Mouse (Mus musculus) urinary bladder, postnatal 4 days (tissue): ENCODE measurements around the gene Rrnad1.
"Not testable (repeated sequence)": the region's sequence is repeated elsewhere in the genome, so short reads cannot be mapped to it uniquely, and the experiment has no call there.

ENCODE experiments used
- DNase-seq, 2 experiments: peaks; one replicate each; pipeline ENCODE4 v3.0.0; 2021 to 2022; ENCODE audit warnings: low spot score in 2 of 2

The Rrnad1 gene

DNA sequence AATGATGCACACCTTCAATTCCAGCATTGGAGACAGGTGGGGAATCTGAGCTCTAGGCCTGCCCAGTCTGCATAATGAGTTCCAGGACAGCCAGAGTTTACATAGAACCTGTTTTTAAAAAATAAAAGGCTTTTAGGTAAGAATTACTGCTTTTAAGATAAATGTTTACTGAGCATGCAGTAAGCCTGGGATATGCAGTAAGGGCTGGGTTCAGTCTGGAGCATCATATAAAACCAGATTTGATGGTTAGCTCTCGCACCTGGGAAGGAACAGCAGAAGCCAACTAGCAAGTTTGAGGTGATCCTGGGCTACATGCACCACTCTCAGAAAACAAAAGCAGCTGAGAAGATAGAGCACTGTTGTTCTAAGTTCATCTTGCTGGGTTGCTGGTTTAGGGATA lies 12.0 kb downstream of the Rrnad1 start:
- no peak for DNase-seq

DNA sequence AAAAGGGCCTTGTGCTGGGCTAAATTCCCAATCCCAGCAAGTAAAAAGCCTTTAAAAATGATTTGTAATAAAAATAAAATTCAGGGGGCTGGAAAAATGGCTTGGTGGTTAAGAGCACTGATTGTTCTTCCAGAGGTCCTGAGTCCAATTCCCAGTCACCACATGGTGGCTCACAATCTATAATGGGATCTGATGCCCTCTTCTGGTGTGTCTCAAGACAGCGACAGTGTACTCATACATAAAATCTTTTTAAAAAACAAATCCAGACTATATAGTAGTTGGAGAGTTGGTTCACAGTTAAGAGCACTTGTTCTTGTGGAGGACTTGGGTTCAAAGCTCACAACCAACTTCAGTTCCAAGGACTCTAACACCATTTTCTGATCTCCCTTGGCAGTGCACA lies 13.5 kb downstream of the Rrnad1 start:
- no peak for DNase-seq

DNA sequence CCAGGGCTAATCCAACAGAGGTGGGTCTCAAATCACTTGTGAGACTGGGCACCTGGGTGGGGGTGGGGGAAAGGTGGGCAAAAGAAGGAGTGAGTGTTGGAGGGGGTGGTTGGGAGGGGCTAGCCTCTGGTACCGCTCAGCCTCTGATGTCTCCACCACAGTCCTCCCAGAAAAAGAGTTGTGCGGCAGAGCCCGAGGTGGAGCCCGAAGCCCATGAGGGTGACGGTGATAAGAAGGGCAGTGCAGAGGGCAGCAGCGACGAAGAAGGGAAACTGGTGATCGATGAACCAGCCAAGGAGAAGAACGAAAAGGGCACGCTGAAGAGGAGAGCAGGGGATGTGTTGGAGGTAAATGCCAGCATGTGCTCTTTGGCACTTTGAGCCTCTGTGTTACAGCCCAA lies 16.6 kb downstream of the Rrnad1 start:
- no peak for DNase-seq

DNA sequence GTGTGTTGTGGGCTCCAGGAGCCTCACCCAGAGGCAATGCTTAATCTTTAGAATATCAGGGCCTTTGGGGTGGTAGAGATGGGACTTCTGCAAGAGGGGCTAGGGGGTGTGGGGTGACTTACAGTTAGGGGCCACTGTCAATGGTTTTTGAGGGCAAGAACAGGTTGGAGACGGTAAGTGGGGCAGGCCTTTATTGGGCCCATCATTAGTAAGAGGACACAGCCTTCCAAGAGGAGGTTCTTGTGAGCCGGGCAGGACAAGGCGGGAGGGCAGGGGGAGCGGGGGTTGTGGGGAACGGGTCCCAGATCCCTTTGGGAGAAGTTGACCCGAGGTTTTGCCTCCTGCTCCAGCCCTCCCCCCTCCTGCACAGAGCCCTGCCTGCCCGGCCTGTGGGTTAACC lies 17.0 kb downstream of the Rrnad1 start:
- no peak for DNase-seq

DNA sequence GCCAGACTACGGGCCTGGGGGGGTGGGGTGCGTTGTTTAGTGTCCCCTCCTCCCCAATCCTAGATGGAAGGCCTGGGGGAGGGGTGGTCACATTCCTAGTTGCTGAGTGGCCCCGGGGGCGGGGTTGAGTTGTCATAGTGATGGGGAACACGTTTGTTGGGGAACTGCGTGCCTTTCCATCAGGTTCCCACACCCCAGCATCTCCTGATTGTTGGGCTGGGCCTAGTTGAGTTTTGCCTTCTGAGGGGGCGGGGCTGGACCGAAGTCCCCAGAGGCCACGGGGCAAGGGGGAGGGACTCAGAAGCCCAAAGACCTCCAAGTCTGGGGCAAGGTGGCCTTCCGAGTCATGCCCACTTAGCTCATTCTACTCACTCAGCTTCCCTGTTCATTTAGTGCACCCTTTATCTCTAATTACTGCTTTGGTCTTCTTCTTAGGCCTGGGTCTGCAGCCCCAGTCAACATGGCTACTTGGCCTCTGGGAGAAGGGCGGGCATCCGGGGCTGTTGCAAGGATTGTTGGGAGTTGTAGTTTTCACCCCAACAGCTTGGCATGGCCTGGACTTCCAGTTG lies 19.9 kb downstream of the Rrnad1 start:
- peak; percentile 91 to 94 for DNase-seq

DNA sequence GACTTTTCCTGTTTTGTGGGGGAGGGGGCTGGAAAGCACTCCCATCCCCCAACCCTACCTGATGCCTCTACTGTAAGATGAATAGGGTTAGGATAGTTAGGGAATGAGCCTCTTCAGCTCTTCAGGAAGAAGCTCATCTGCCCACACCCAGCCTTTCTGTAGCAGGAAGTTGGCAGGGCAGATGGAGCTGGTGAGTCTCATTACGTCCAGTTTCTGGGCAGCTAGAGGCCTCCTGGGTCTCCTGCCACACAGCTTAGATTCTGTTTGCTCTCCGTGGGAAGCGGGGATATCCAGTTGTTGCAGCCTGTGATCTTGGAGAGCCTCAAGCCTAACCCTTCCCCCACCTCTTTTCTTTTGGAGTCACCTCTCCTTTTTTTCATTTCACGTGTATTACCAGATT lies 20.6 kb downstream of the Rrnad1 start:
- no peak for DNase-seq

DNA sequence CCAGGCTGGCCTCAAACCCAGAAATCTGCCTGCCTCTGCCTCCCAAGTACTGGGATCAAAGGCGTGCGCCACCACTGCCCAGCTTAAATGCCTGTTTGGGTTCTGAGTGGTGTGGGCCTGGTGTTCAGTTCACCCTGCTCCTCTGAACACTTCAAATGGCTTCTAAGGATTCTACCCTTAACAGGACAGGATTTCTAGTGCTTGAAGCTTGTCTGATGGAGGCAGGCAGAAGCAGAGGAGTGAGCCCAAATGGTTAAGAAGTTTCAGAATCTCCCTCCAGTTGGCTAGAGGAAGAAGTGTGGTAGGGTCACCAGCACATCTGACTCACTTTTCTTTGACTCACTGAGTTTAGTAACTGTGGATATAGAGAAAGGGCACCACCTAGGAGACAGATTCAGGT lies 21.1 kb downstream of the Rrnad1 start:
- no peak for DNase-seq

DNA sequence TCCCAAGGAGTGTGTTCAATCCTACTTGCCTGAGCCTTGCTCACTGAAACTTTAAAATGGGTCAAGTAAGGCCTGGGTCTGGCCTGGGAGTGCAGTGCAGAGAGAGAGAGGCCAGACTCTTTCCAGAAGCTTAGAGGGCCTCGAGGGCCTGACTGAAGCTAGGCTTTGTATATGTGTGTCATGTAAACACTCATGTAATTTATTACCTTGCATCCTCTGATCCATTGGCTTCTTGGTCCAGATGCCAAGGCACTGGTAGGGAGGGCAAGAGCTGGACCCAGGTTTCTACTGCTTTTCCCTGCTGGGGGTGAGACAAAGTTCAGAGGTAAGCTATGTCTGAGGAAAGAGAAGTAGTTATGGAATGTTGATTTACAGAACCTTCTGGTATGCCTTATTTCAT lies 22.6 kb downstream of the Rrnad1 start:
- DNase-seq, result no peak

DNA sequence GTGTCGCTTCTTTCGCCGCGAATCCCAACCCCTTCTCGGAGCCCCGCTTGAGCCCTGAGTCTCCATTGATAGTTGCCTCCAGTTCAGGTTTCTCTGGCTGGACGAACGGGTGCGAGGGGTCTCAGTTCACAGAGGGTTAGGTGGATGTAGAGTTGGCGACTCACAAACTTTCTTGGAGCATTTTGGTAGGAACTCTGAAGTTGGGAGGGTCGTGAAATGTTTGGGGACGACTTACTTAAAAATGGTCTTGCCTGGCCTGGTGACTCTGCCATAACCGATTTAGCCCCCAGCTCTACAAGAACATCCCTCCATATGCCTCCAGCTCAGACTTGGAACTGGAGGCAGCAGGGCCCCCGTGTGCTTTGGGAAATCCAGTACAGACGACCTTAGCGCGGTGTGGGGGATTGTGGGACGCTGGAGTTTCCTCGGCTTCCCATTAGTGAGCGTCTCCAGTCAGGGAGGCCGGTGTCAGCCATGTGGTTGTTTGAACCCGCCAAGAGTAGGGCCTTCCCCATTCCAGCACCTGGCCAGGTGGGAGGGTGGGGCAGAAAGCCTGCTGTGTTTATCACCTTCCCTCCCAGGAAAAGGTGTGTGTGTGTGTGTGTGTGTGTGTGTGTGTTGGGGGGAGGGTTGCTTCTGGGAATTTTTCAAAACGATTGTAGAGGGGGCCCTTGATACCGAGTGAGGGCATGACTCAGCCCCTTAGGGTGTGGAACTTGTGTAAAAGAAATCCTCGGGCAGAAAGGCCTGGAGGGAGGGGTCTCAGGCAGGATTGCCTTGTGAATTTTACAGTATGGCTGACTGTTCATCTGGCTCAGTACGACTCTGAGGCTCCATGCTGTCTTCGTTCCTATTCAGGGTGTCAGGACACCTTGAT lies 23.3 kb downstream of the Rrnad1 start:
- DNase-seq, result peak in 1 of 2 experiments; percentile 48

DNA sequence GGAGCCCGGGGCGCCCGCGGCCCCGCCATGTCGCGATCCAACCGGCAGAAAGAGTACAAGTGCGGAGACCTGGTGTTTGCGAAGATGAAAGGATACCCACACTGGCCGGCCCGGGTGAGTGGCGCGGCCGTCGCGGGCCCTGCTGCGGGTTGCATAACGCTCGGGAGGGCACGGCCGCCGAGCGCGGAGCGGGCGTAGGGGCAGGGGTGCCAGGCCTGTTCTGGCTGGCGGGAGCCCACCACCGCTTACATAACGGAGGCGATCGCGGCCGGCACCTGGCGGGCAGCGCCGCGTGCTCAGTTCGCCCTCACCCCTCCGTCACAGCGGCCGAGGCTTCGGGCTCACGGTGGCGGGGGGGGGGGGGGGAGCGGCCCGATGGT lies 23.9 kb downstream of the Rrnad1 start:
- no peak for DNase-seq

DNA sequence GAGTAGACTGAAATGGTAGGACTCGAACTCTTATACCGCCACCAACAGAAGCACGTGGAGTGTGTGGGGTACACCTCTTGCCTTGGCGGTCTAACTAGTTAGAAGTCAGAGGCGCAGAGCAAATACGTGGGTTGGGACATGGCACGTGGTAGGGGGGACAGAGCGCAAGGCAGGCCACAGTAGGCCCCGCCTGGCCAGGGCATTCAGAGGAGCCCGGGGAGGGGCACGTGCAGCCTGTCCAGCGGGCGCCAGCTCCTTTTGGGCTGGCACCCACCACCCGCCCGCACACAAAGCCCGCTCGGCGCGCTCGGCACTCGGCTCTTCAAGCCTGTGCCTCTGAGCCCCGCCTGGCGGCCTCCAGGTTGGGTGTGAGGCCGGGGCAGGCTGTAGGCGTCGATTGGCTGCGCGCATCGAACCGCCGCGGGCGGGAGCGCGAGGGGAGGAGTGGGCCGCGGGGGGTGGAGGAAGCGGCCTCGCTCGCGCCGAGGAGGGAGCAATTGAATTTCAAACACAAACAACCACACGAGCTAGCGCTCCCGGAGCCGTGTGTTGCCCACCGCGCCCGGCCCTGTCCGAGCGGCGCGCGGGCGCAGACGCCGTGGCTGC lies 24.5 kb downstream of the Rrnad1 start, which contains the start of gene Hdgf:
Gene Hdgf, plus strand, starts transcription at position 442 of the 606 bp plus-strand sequence.
- DNase-seq, result peak; percentile 95 to 96

DNA sequence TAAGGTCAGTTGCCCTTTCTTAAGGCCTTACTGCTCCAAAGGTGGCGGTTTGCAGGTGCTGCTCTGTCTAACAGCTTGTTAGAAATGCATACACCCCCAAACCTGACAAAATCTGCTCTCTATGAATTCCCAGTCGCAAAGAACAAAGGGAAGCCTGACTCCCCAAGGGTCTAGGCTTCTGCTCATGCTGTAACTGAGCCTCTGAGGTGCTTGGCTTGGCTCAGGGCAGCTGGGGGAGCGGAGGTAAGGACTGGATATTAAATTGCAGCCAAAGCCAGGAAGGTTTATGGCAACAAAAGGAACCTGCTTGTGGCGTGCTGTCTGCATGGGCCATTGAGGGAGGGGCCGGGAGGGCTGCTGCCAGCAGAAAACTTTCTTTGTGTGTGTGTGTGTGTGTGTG lies 26.7 kb downstream of the Rrnad1 start:
- no peak for DNase-seq

DNA sequence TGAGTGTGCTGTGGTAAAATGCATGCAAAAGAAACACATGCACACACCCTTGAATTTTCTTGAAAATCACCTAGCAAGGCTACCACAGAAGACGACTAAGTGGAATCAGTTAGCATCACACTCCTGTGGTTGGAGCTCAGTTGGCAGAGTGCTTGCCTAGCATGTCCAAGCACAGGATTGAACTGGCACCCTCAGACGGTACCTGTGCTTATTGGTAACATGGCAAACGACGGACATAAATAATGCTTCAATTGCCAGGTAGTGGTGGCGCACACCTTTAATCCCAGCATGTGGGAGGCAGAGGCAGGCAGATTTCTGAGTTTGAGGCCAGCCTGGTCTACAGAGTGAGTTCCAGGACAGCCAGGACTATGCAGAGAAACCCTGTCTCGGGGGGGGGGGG lies 28.6 kb downstream of the Rrnad1 start:
- DNase-seq, result not testable (repeated sequence)

DNA sequence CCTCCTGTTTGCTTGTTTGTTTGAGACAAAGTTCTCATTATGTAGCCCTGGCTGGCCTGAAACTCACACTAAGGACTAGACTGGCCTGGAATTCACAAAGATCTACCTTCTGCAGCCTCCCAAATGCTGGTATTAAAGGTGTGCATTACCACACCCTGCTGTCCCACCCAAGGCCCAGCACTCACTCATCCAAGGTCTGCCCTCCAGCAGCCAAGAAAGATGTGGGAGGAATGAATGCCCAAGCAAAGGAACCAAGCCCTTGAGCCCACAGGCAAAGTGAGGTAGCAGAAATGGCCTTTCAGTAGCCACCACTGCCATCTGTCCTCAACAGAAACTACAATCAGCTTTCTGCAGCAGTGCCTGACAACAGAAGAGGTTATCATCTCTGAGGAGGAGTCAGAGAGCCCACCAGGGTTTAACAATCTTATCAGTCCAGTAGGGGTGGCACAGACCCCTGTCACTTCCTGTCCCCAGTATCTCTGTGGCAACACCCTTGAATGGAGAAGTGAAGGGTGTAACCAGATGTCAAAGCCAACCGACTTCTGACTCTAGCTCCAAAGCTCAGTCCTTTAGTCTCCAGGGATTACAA lies 29.4 kb downstream of the Rrnad1 start:
- no peak for DNase-seq

DNA sequence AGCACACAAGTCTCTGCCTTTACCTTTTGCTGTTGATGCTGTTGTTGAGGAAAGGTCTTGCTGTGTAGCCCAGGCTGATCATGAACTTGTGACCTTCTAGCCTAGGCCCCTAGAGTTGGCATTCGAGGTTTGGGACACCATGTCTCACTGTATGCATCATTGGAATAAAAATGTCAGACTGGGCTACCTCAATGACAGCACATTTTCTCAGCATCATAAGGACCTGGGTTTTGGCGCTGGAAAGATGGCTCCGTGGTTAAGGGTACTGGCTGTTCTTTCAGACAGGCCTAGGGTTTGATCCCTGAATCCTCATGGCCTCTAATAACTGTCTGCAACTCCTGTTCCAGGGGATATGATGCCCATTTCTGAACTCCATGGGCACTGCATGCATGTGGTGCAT lies 30.7 kb downstream of the Rrnad1 start:
- DNase-seq, result no peak

DNA sequence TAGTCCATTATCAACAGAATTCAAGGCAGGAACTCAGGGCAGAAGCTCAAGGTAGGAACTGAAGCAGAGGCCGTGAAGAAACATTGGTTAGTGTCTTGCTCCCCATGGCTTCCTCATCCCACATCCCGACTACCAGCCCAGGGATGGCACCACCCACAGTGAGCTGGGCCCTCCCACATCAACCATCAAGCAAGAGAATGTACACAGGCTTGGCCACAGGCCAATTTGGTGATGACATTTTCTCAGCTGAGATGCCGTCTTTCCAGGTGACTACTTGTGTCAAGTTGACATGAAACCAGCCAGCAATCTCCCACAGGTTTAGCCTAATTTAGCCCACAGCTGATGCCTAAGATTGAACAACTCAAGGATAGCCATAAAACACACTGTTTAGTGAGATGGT lies 31.3 kb downstream of the Rrnad1 start:
- DNase-seq, result no peak

DNA sequence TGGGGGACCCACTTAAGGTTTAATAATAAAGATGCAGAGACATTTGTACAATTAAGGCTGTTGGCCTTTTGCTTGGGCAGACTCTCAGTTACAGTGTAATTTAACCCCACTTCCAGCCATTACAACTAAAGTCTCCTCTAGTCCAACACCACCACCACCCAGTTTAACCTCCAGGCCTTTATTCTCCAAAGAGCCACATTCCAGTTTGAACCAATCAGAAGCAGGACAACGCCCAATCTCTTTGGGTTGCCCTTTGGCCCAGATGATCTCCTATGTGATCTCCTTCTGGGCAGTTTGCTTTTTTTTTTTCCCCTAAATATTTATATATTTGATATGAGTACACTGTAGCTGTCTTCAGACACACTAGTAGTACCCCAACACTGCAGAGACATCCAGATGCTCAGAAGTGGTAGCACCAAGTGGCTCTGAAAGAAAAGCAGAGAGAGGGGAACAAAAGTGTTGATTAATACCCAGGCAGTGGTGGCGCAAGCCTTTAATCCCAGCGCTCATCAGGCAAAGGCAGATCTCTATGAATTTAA lies 37.1 kb downstream of the Rrnad1 start:
- no peak for DNase-seq

DNA sequence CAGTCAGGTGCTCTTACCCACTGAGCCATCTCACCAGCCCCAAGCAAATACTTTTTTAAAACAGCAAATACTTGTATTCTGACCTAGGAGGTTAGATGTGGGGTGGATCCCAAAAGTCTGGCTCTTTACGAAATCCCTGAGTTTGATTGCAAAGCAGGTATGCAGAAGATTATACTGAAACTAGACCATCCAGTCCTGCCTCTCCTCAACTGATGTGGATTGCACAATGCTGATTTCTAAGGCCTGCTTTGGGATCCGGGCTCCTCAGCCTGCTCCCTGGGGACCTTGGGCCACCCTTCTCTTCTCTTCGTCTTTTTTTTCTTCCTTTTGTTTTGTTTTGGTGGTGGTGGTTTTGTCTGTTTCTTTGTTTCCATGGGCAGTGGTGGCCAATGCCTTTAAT lies 39.0 kb downstream of the Rrnad1 start:
- no peak for DNase-seq

DNA sequence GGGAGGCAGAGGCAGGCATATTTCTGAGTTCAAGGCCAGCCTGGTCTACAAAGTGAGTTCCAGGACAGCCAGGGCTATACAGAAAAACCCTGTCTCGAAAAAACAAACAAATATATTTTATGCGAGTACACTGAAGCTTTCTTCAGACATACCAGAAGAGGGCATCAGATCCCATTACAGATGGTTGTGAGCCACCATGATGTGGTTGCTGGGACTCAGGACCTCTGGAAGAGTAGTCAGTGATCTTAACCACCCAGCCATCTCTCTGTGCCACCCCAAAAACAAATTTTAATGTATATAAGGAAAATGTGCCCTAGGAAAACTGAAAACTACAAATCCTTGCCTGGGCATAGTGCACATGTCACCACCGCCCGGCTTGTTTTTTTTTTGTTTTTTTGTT lies 43.1 kb downstream of the Rrnad1 start:
- not testable (repeated sequence) for DNase-seq

DNA sequence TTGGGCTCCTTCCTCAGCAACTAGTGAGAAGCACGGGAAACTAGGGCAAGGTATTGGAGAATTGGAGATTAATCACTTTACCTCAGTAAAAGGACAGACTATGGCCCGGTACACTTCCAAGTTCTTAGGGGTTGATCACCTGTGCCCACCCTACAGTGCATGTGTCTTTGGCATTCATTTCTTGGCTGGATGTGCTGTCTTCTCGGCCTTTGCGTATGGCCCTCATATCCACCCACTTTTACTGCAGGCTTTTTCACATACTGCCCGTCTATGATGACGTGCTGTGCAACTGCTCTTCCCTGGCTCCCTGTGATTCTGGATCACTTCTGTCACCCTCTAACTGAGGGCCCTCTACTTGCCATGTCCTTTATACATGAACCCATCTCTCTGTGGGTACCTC lies 44.1 kb downstream of the Rrnad1 start:
- DNase-seq, result no peak

DNA sequence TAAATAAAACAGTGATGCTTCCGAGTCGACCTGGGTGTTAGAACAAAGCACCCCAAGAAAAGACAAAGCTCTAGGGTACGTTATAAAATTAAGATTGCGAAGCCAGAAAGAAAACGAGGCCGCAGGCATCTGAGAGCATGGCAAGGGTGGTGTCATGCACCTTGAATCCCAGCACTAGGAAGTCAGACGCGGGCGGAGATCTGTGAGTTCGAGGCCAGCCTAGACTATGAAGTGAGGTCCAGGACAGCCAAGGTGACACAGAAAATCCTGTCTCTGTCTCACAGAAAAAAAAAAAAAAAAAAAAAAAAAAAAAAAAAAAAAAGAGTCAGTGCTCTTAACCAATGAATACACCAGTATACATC lies 44.5 kb downstream of the Rrnad1 start:
- DNase-seq, result no peak

DNA sequence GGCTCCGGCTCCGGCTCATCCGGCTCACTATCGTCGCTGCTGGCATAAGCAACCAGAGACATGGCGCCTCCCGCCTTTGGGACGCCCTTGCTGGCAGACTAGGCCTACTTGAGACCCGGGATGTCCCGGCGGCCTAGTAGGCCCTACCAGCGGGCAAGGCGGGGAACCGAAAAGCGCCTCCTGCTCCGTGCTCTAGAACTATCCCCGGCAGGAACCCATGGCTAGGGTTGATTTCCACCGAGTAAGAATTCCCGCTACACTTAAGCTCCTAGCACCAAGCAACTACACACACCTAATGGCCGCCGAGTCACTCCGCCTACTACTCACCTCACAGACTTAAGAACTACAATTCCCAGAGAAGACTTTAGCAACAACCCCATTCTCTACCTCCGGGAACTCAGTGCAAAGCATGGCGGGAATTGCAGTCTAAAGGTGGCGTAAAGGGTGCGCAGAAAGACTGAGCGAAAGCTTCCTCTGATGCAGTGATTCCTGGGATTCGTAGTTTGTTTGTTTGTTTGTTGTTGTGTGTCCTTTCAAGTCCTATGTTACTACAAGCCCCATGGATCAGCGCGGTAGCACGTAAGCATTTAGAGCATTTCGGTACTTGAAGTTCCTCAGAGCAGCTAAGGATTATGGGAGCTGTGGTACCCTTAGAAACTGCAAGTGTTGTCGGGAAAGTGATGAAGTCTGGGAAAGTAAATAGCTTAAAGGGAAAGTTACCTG lies 45.1 kb downstream of the Rrnad1 start, which contains the start of gene Prcc:
Gene Prcc, minus strand, starts transcription at position 328 of the 723 bp plus-strand sequence.
- peak; percentile 86 to 88 for DNase-seq
